Mouse (Mus musculus) lung, postnatal 0 days (tissue): ENCODE measurements around the gene I830077J02Rik.

Experiments
- CTCF ChIP-seq: IDR thresholded peaks from 2 replicates; pipeline ENCODE4 v1.5.1; 2016; ENCODE audit warnings: antibody characterized with exemption, mild to moderate bottlenecking
- EP300 ChIP-seq: IDR thresholded peaks from 2 replicates; pipeline ENCODE4 v1.6.1; 2016; ENCODE audit warnings: antibody characterized with exemption, mild to moderate bottlenecking, control low read depth

DNA sequence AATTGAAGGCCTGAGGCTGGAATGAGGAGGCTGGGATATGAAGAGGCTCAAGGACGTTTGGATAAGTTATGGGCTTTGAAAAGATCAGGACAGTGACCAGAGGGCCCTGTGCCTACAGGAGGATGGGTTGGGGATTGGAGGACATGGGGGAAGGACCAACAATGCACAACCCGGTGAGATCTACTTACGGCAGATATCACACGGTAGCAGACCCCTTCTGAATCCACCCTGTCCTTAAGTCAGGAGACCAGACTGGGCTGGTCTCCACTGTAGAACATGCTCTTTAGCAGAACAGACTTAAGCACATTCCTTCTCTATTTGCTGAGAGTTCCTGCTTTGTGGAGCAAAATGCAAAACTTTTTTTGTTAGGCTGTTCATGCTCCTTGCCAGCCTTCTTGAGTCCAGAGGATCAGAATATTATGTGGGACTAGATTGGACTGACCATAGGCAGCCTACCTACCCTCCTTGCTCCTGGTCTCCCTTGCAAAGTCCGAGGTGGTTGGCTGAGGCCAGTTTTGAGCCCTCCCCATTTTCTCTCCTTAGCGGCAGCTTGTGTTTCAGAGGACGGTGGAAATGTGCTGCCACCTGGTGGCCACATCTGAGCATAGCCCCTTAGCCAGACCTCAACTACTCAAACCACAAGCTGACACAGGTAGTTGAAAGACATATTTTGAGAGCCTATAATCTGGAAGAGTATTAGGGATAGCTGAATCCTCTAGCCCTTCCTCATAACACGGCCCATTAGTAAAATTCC, 32.9 kb downstream of the I830077J02Rik start:
- TF ChIP-seq CTCF (peak; percentile 95), EP300 (peak; percentile 15; the same call in 1 of the 2 replicates)
